Mouse (Mus musculus) layer of hippocampus, postnatal 14 days (tissue): ENCODE measurements around the gene Pdcl3. TPM values are rescaled to one million over a fixed set of nuclear protein-coding genes. Genes with fewer than 3 reads are reported as not detected.
"Not testable (repeated sequence)": the region's sequence is repeated elsewhere in the genome, so short reads cannot be mapped to it uniquely, and the experiment has no call there.

Source experiments
- DNase-seq, 2 experiments: peaks; one replicate each; pipeline ENCODE4 v3.0.0; 2021 to 2022; ENCODE audit warnings: low spot score in 2 of 2, mixed read lengths in 1 of 2
- total RNA-seq, 2 experiments: library from RNA; stranded (reverse); gene quantifications; 2 replicates each; pipeline ENCODE4 v1.2.3; 2021

Gene Pdcl3
- total RNA-seq, 2 experiments from 2014 or later = 36.4 to 41.6 TPM

DNA sequence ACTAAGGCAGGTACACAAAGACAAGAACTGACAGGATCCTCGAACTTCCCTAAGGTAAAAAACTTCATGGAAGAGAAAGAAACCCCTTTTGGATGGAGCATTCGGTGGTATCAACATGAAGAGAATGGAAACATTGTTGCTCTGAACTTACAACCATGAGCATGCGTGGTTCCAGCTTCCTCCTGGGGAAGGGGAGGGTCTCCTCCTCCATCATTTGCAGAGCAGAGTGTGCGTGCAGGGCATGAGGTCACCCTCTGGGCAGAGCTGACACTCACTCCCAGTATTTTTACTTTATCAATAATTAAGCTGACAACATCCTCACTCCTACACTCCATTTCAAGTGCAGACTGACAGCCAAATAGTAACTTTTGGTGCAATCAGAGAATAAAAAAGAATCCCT is 32.5 kb downstream of the Pdcl3 start:
- no peak for DNase-seq

DNA sequence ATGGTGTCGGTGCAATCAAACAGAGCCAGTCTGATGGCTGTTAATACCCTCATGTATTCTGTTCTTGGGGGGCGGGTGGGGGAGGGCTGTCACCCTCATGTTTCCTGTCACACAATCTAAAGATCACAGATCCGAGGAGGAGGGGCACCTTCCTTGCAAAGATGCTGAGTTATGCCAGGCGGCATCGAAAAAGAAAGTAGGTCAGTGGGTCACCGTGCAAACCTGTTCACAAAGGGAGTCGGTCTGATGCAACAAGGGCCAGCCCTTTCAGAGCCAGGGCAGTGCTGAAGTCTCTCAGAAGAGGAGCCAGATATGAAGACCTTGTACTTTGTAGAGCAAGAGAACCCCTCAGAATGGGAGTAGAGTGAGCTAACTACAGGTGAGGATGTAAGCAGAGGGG is 39.7 kb downstream of the Pdcl3 start:
- no peak for DNase-seq

DNA sequence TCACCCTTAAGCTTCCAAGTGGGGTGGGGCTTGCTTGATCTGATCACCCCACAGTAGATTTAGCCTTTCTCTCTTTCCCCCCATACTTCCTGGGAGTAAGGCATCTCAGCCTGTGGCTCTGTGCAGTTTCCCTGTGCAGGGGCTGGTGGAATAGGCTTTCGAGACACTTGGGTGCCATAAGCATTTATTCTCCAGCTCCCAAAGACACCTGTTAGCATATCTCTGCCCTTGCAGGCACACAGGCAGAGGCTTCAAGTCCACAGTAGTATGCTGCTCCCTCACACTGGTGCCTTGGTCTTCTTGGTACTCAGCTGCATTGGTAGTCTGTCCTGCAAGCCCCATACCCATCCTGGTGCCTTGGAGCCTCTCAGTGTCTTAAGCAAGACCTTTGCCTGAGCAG is 40.4 kb downstream of the Pdcl3 start:
- no peak for DNase-seq

DNA sequence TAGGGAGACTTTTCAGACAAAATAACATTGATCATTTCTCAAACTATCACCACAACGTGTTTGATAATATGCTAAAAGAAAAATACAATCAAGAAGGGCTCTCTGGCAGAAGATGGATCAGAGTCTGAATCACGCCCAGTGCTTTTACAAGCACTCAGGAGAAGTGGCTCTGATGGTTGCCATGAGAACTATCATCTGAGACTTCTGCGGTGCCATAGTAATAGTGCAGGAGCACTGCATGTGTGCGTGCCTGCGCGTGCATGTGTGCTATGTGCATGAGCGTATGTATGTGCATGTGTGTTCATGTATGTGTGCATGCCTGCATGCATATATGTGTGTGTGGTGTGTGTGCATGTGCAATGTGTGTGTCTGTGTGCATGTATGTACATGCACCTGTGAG is 43.8 kb downstream of the Pdcl3 start:
- DNase-seq = no peak

DNA sequence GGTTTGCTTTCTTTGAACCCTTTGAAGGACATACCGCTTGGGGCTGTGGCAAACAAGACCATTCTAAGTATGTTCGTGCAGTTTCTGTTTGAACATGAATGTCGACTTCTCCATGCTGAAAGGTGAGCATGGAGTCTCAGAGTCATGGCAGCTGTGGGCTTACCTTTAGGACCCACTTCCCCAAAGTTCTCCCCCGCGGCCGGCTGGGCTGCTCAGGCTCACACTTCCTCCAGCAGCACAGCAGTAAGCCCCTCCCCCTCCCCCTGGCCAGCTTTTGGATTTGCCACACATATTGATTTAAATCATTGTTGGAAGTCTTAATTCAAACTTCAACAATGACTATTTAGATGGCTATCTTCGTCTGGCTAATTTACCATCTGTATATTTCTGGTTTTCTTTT is 44.7 kb downstream of the Pdcl3 start:
- DNase-seq = no peak

DNA sequence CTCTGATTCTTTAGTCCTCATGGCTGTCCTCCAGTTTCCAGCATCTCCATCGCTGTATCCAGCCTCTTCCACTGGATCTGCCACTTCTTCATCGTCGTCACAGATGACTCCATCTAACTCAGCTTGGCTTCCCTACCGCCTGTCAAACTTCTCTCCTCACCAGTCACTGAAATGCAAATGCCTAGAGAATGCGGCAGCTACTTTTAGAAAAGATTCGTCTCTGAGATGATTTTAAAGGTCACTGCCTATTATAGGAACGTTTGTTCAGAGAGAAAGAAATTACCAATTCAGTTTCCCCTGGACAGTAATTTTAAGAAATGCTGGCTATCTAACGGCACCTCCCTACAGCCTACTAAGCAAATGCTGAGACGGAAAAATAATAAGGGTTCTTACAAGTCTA is 50.4 kb downstream of the Pdcl3 start:
- DNase-seq = no peak

DNA sequence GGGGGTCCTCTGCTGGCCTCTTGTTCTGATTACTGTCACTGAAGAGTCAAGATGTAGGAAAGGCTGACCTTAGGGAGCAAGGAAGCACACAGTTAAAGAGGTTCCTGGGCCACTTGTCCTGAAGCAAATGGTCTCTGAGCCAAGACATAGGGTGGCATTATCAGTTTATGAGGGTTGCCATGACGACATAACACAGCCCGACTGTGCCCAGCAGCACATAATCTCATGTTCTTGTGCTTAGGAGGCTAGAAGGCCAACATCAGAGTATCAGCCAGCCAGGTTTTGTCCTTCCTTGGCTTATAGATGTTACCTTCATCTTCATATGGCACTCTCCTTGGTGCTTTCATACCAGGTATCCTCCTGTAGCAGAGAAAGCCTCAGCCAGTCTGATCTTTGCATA is 56.8 kb downstream of the Pdcl3 start:
- no peak for DNase-seq

DNA sequence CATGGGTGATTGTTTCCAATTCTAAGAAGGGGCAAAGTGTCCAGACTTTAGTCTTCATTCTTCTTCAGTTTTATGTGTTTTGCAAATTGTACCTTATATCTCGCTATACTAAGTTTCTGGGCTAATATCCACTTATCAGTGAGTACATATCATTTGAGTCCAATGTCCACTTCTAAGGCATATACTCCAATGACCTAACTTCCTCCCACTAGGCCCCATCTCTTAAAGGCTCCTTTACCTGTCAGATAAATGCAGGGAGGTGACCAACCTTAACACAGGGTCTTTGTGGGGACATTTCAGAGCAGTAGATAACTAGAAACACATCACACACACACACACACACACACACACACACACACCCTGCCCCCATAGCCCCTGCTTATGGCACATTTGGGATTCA is 59.0 kb downstream of the Pdcl3 start:
- not testable (repeated sequence) for DNase-seq

DNA sequence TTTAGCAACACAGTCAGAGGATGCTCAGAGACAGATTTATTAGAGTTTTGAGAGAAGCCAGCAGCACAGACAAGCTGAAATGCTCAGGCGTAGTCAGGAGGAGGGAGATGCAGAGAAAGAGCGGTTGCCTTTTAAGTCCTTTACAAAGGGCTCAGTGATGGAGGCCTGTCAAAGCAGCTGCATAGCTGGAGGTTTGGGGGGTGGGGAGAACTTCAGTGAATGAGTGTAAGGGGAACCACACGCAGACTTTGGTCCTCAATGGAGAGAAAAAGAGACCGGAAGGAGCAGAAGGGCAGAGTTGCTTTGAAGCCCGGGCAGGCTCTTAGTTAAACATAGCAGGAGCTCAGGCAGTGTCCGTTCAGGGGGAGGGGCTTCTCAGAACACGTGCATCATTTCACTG is 61.3 kb downstream of the Pdcl3 start:
- no peak for DNase-seq

Other genes with a start within 250 kb of the Pdcl3 start
- gene Lonrf2, start 148.9 kb upstream of the Pdcl3 start, total RNA-seq = 100 to 1,000 TPM; 116 TPM
- 10 to 100 TPM; 46.7 to 52.4 TPM for gene Chst10, start 87.4 kb upstream of the Pdcl3 start, total RNA-seq
- gene Nms, start 46.5 kb upstream of the Pdcl3 start, total RNA-seq = not detected
- gene Npas2, start 208.1 kb downstream of the Pdcl3 start, total RNA-seq = 10 to 100 TPM; 19.4 to 20.7 TPM